Mouse (Mus musculus) hindbrain, embryonic 11.5 days (tissue): ENCODE measurements around the gene Osbpl9. TPM values are rescaled to one million over a fixed set of nuclear protein-coding genes. Genes with fewer than 3 reads are reported as not detected.

ENCODE experiments used
- ATAC-seq: fragments of 200-750 bp; cut with Nextera tagmentation; 2 replicates; pipeline ENCODE4 v1.8.0; 2017; ENCODE audit warnings: mild to moderate bottlenecking, moderate TSS enrichment, moderate library complexity; ENCODE audit not compliant: low FRiP score
- DNase-seq: peaks from one replicate; pipeline ENCODE4 v3.0.0-alpha.2; 2015; ENCODE audit warnings: low spot score
- H3K27ac ChIP-seq: fragments of 300-500 bp; sonication (generic); 2 replicates; pipeline ENCODE4 v1.5.1; 2014; ENCODE audit warnings: mild to moderate bottlenecking, low read depth, low read length
- H3K27me3 ChIP-seq: fragments of 300-500 bp; sonication (generic); 2 replicates; pipeline ENCODE4 v1.6.1; 2014; ENCODE audit warnings: mild to moderate bottlenecking, low read length, moderate library complexity, mixed read lengths; ENCODE audit not compliant: control insufficient read depth, insufficient read depth
- H3K36me3 ChIP-seq: fragments of 300-500 bp; sonication (generic); 2 replicates; pipeline ENCODE4 v1.6.1; 2014; ENCODE audit warnings: mild to moderate bottlenecking, low read length, moderate library complexity, mixed read lengths; ENCODE audit not compliant: control insufficient read depth, insufficient read depth
- H3K4me1 ChIP-seq: fragments of 300-500 bp; sonication (generic); replicated peaks from 2 replicates; pipeline ENCODE4 v1.6.1; 2014; ENCODE audit warnings: low read length, mixed read lengths; ENCODE audit not compliant: control insufficient read depth, insufficient read depth
- H3K4me2 ChIP-seq: fragments of 300-500 bp; sonication (generic); replicated peaks from 2 replicates; pipeline ENCODE4 v1.6.1; 2014; ENCODE audit warnings: mild to moderate bottlenecking, low read depth, low read length
- H3K4me3 ChIP-seq: fragments of 300-500 bp; sonication (generic); 2 replicates; pipeline ENCODE4 v1.5.1; 2014; ENCODE audit warnings: low read depth, low read length
- H3K9ac ChIP-seq: fragments of 300-500 bp; sonication (generic); 2 replicates; pipeline ENCODE4 v1.6.1; 2014; ENCODE audit warnings: low read depth, low read length
- H3K9me3 ChIP-seq: fragments of 300-500 bp; sonication (generic); 2 replicates; pipeline ENCODE4 v1.6.1; 2016; ENCODE audit warnings: low read length; ENCODE audit not compliant: control insufficient read depth
- WGBS: fragments of 180-500 bp; shearing (Covaris S2); extraction: QIAGEN DNeasy Blood & Tissue Kit; methylation state at CpG from one replicate; pipeline ENCODE4 v1.1.7; 2014; 5-methylcytosine and 5-hydroxymethylcytosine counted together
- polyA plus RNA-seq: library from polyadenylated mRNA; unstranded; fragments of >200 nt; fragmentation: Nextera tagmentation; extraction: Ambion mirVana; gene quantifications from 2 replicates; pipeline ENCODE4 v1.2.1, GENCODE M21; 2014

Gene Osbpl9
- polyA plus RNA-seq, 1 experiment from 2014 or later, result 77.3 TPM

GRCm38 (mm10) chr4:109106034-109106433, 96.0 kb downstream of the Osbpl9 start:
- no peak overlapping the region for H3K9ac ChIP-seq
- WGBS, result 85% methylated on average over 3 of the region's 3 CpGs
- ATAC-seq (no peak), DNase-seq (no peak)
- H3K27me3 ChIP-seq, result no peaks in the 10 kb centered on the region
- H3K4me3 ChIP-seq, result no peak overlapping the region
- H3K4me2 ChIP-seq, result no peak overlapping the region
- H3K27ac ChIP-seq, result no peak overlapping the region
- H3K4me1 ChIP-seq, result no peaks in the 10 kb centered on the region
- H3K36me3 ChIP-seq, result no peaks in the 10 kb centered on the region
- no peaks in the 10 kb centered on the region for H3K9me3 ChIP-seq

- Histone ChIP-seq H3K9me3 (no peaks in the 10 kb centered on the region), H3K9ac (no peak overlapping the region), H3K27ac (no peak overlapping the region), H3K36me3 (no peaks in the 10 kb centered on the region), H3K27me3 (no peaks in the 10 kb centered on the region), H3K4me3 (no peak overlapping the region), H3K4me2 (no peak overlapping the region), H3K4me1 (no peaks in the 10 kb centered on the region)
- ATAC-seq (no peak), DNase-seq (no peak)
These were observed 96.8 kb downstream of the Osbpl9 start for GRCm38 (mm10) chr4:109105254-109105653.

- no peaks in the 10 kb centered on the region for H3K27me3 ChIP-seq
- 79% methylated on average over 9 of the region's 9 CpGs for WGBS
- no peak for DNase-seq
- H3K9ac ChIP-seq, result no peak overlapping the region
- H3K27ac ChIP-seq, result no peak overlapping the region
- H3K36me3 ChIP-seq, result no peaks in the 10 kb centered on the region
- H3K4me3 ChIP-seq, result no peak overlapping the region
- no peaks in the 10 kb centered on the region for H3K4me1 ChIP-seq
- H3K4me2 ChIP-seq, result no peak overlapping the region
- H3K9me3 ChIP-seq, result no peaks in the 10 kb centered on the region
- no peak for ATAC-seq
These were observed 98.8 kb downstream of the Osbpl9 start for GRCm38 (mm10) chr4:109103145-109103883.

- 87% methylated on average over 5 of the region's 5 CpGs for WGBS
- Histone ChIP-seq H3K4me1 (no peaks in the 10 kb centered on the region), H3K27me3 (no peaks in the 10 kb centered on the region), H3K27ac (no peak overlapping the region), H3K36me3 (no peaks in the 10 kb centered on the region), H3K4me3 (no peak overlapping the region), H3K4me2 (no peak overlapping the region), H3K9me3 (no peaks in the 10 kb centered on the region), H3K9ac (no peak overlapping the region)
- ATAC-seq (no peak), DNase-seq (no peak)
These were observed 99.5 kb downstream of the Osbpl9 start for GRCm38 (mm10) chr4:109102574-109102973.

GRCm38 (mm10) chr4:109098861-109099260, 103.2 kb downstream of the Osbpl9 start:
- no peak overlapping the region for H3K9ac ChIP-seq
- H3K27me3 ChIP-seq, result no peaks in the 10 kb centered on the region
- H3K27ac ChIP-seq, result no peak overlapping the region
- ATAC-seq (no peak), DNase-seq (no peak)
- H3K4me3 ChIP-seq, result no peak overlapping the region
- 99% methylated on average over 3 of the region's 3 CpGs for WGBS
- no peak overlapping the region for H3K4me2 ChIP-seq
- H3K36me3 ChIP-seq, result no peaks in the 10 kb centered on the region
- no peaks in the 10 kb centered on the region for H3K4me1 ChIP-seq
- H3K9me3 ChIP-seq, result no peaks in the 10 kb centered on the region

- H3K36me3 ChIP-seq, result no peaks in the 10 kb centered on the region
- no peaks in the 10 kb centered on the region for H3K27me3 ChIP-seq
- no peaks in the 10 kb centered on the region for H3K4me1 ChIP-seq
- no peak overlapping the region for H3K4me2 ChIP-seq
- H3K9me3 ChIP-seq, result no peaks in the 10 kb centered on the region
- no peak overlapping the region for H3K4me3 ChIP-seq
- WGBS, result 72% methylated on average over 2 of the region's 2 CpGs
- H3K27ac ChIP-seq, result no peak overlapping the region
- ATAC-seq (no peak), DNase-seq (no peak)
- no peak overlapping the region for H3K9ac ChIP-seq
These were observed 107.8 kb downstream of the Osbpl9 start for GRCm38 (mm10) chr4:109094269-109094668.

- H3K27ac ChIP-seq, result no peak overlapping the region
- ATAC-seq (no peak), DNase-seq (no peak)
- no peak overlapping the region for H3K9ac ChIP-seq
- no peaks in the 10 kb centered on the region for H3K4me1 ChIP-seq
- no peaks in the 10 kb centered on the region for H3K36me3 ChIP-seq
- H3K4me2 ChIP-seq, result no peak overlapping the region
- 90% methylated on average over 5 of the region's 5 CpGs for WGBS
- H3K9me3 ChIP-seq, result no peaks in the 10 kb centered on the region
- no peak overlapping the region for H3K4me3 ChIP-seq
- H3K27me3 ChIP-seq, result no peaks in the 10 kb centered on the region
These were observed 109.7 kb downstream of the Osbpl9 start for GRCm38 (mm10) chr4:109092344-109092743.

- Histone ChIP-seq H3K4me2 (no peak overlapping the region), H3K9me3 (no peaks in the 10 kb centered on the region), H3K9ac (no peak overlapping the region), H3K4me3 (no peak overlapping the region), H3K4me1 (no peaks in the 10 kb centered on the region), H3K27me3 (no peaks in the 10 kb centered on the region), H3K36me3 (no peaks in the 10 kb centered on the region), H3K27ac (no peak overlapping the region)
- WGBS, result 95% methylated on average over 8 of the region's 8 CpGs
- DNase-seq (no peak), ATAC-seq (no peak)
These were observed 110.8 kb downstream of the Osbpl9 start for GRCm38 (mm10) chr4:109091241-109091777.

- Histone ChIP-seq H3K9me3 (no peaks in the 10 kb centered on the region), H3K4me2 (no peak overlapping the region), H3K27me3 (no peaks in the 10 kb centered on the region), H3K4me1 (no peaks in the 10 kb centered on the region), H3K36me3 (no peaks in the 10 kb centered on the region), H3K27ac (no peak overlapping the region), H3K4me3 (no peak overlapping the region), H3K9ac (no peak overlapping the region)
- WGBS, result 83% methylated on average over 6 of the region's 6 CpGs
- DNase-seq (no peak), ATAC-seq (no peak)
These were observed 112.1 kb downstream of the Osbpl9 start for GRCm38 (mm10) chr4:109089999-109090398.
